Mouse (Mus musculus) hindbrain, embryonic 11.5 days (tissue): Measurements from ENCODE around the gene Magi2. TPM values are rescaled to one million over a fixed set of nuclear protein-coding genes. Genes with fewer than 3 reads are reported as not detected.
A peak's percentile ranks its signal among the peaks of the same experiment; 100 is the strongest.
"Not testable (repeated sequence)": the region's sequence is repeated elsewhere in the genome, so short reads cannot be mapped to it uniquely, and the experiment has no call there.

Experiments
- ATAC-seq: fragments of 200-750 bp; cut with Nextera tagmentation; 2 replicates; pipeline ENCODE4 v1.8.0; 2017; ENCODE audit warnings: mild to moderate bottlenecking, moderate TSS enrichment, moderate library complexity; ENCODE audit not compliant: low FRiP score
- DNase-seq: peaks from one replicate; pipeline ENCODE4 v3.0.0-alpha.2; 2015; ENCODE audit warnings: low spot score
- H3K27ac ChIP-seq: fragments of 300-500 bp; sonication (generic); 2 replicates; pipeline ENCODE4 v1.5.1; 2014; ENCODE audit warnings: mild to moderate bottlenecking, low read depth, low read length
- H3K27me3 ChIP-seq: fragments of 300-500 bp; sonication (generic); 2 replicates; pipeline ENCODE4 v1.6.1; 2014; ENCODE audit warnings: mild to moderate bottlenecking, low read length, moderate library complexity, mixed read lengths; ENCODE audit not compliant: control insufficient read depth, insufficient read depth
- H3K36me3 ChIP-seq: fragments of 300-500 bp; sonication (generic); 2 replicates; pipeline ENCODE4 v1.6.1; 2014; ENCODE audit warnings: mild to moderate bottlenecking, low read length, moderate library complexity, mixed read lengths; ENCODE audit not compliant: control insufficient read depth, insufficient read depth
- H3K4me1 ChIP-seq: fragments of 300-500 bp; sonication (generic); replicated peaks from 2 replicates; pipeline ENCODE4 v1.6.1; 2014; ENCODE audit warnings: low read length, mixed read lengths; ENCODE audit not compliant: control insufficient read depth, insufficient read depth
- H3K4me2 ChIP-seq: fragments of 300-500 bp; sonication (generic); replicated peaks from 2 replicates; pipeline ENCODE4 v1.6.1; 2014; ENCODE audit warnings: mild to moderate bottlenecking, low read depth, low read length
- H3K4me3 ChIP-seq: fragments of 300-500 bp; sonication (generic); 2 replicates; pipeline ENCODE4 v1.5.1; 2014; ENCODE audit warnings: low read depth, low read length
- H3K9ac ChIP-seq: fragments of 300-500 bp; sonication (generic); 2 replicates; pipeline ENCODE4 v1.6.1; 2014; ENCODE audit warnings: low read depth, low read length
- H3K9me3 ChIP-seq: fragments of 300-500 bp; sonication (generic); 2 replicates; pipeline ENCODE4 v1.6.1; 2016; ENCODE audit warnings: low read length; ENCODE audit not compliant: control insufficient read depth
- WGBS: fragments of 180-500 bp; shearing (Covaris S2); extraction: QIAGEN DNeasy Blood & Tissue Kit; methylation state at CpG from one replicate; pipeline ENCODE4 v1.1.7; 2014; 5-methylcytosine and 5-hydroxymethylcytosine counted together
- polyA plus RNA-seq: library from polyadenylated mRNA; unstranded; fragments of >200 nt; fragmentation: Nextera tagmentation; extraction: Ambion mirVana; gene quantifications from 2 replicates; pipeline ENCODE4 v1.2.1, GENCODE M21; 2014

The Magi2 gene
- polyA plus RNA-seq, 1 experiment from 2014 or later = 8.7 TPM

- H3K36me3 ChIP-seq = no peaks in the 10 kb centered on the region
- peak overlapping the region; percentile 80 for H3K4me2 ChIP-seq
- peak; percentile 64 for ATAC-seq
- peak overlapping the region; percentile 98 for H3K27ac ChIP-seq
- H3K9ac ChIP-seq = peak overlapping the region; percentile 91
- H3K4me1 ChIP-seq = no peaks in the 10 kb centered on the region
- H3K4me3 ChIP-seq = peak overlapping the region; percentile 65
- no peaks in the 10 kb centered on the region for H3K27me3 ChIP-seq
- peak; percentile 70 for DNase-seq
- WGBS = 2% methylated on average over 53 of the region's 57 CpGs
- H3K9me3 ChIP-seq = no peaks in the 10 kb centered on the region
These were observed 1475.9 kb downstream of the Magi2 start for GRCm38 (mm10) chr5:20702480-20703303.

- no peaks in the 10 kb centered on the region for H3K4me1 ChIP-seq
- H3K4me2 ChIP-seq = peak overlapping the region; percentile 80; the same call in 1 of the 2 replicates
- H3K4me3 ChIP-seq = no peak overlapping the region
These were observed 1476.5 kb downstream of the Magi2 start for GRCm38 (mm10) chr5:20703304-20703700.

GRCm38 (mm10) chr5:20703971-20704575 is 1477.2 kb downstream of the Magi2 start:
- DNase-seq (no peak), ATAC-seq (no peak)
- Histone ChIP-seq H3K27ac (no peak overlapping the region), H3K4me3 (no peak overlapping the region), H3K4me2 (no peak overlapping the region), H3K36me3 (no peaks in the 10 kb centered on the region), H3K9me3 (no peaks in the 10 kb centered on the region), H3K27me3 (no peaks in the 10 kb centered on the region), H3K9ac (no peak overlapping the region), H3K4me1 (no peaks in the 10 kb centered on the region)
- 80% methylated on average over 13 of the region's 13 CpGs for WGBS

More at GRCm38 (mm10) chr5:20703304-20703700, 1476.5 kb downstream of the Magi2 start:
- Histone ChIP-seq H3K27me3 (no peaks in the 10 kb centered on the region), H3K27ac (no peak overlapping the region), H3K36me3 (no peaks in the 10 kb centered on the region), H3K9me3 (no peaks in the 10 kb centered on the region), H3K9ac (no peak overlapping the region)
- WGBS = 68% methylated on average over 5 of the region's 5 CpGs
- DNase-seq = no peak
- ATAC-seq = no peak

- WGBS = 62% methylated on average over 4 of the region's 4 CpGs
These were observed 1478.0 kb downstream of the Magi2 start for GRCm38 (mm10) chr5:20704886-20705285.

GRCm38 (mm10) chr5:20706322-20707282 is 1479.8 kb downstream of the Magi2 start:
- 84% methylated on average over 9 of the region's 18 CpGs for WGBS
- H3K9me3 ChIP-seq, H3K4me1 ChIP-seq, H3K27ac ChIP-seq, H3K9ac ChIP-seq, DNase-seq, H3K4me2 ChIP-seq, ATAC-seq, H3K27me3 ChIP-seq, H3K4me3 ChIP-seq, H3K36me3 ChIP-seq: not testable (repeated sequence)

More at GRCm38 (mm10) chr5:20704886-20705285, 1478.0 kb downstream of the Magi2 start:
- DNase-seq = no peak
- Histone ChIP-seq H3K27ac (no peak overlapping the region), H3K9ac (no peak overlapping the region), H3K4me2 (no peak overlapping the region), H3K9me3 (no peaks in the 10 kb centered on the region), H3K36me3 (no peaks in the 10 kb centered on the region), H3K4me1 (no peaks in the 10 kb centered on the region), H3K27me3 (no peaks in the 10 kb centered on the region), H3K4me3 (no peak overlapping the region)
- ATAC-seq = no peak

- H3K4me1 ChIP-seq, ATAC-seq, H3K4me3 ChIP-seq, H3K9me3 ChIP-seq, H3K4me2 ChIP-seq, H3K9ac ChIP-seq, DNase-seq, H3K36me3 ChIP-seq, H3K27me3 ChIP-seq, H3K27ac ChIP-seq: not testable (repeated sequence)
- 91% methylated on average over 6 of the region's 6 CpGs for WGBS
These were observed 1484.0 kb downstream of the Magi2 start for GRCm38 (mm10) chr5:20710845-20711244.

GRCm38 (mm10) chr5:20714619-20715018 is 1487.8 kb downstream of the Magi2 start:
- not testable (repeated sequence) for H3K4me3 ChIP-seq, DNase-seq, H3K9ac ChIP-seq, H3K36me3 ChIP-seq, H3K4me1 ChIP-seq, H3K27me3 ChIP-seq, ATAC-seq, H3K9me3 ChIP-seq, H3K4me2 ChIP-seq, H3K27ac ChIP-seq
- WGBS = 82% methylated on average over 1 of the region's 1 CpGs

GRCm38 (mm10) chr5:20715980-20716379 is 1489.1 kb downstream of the Magi2 start:
- not testable (repeated sequence) for H3K4me3 ChIP-seq, H3K4me1 ChIP-seq, H3K27me3 ChIP-seq, H3K36me3 ChIP-seq, DNase-seq, H3K27ac ChIP-seq, H3K4me2 ChIP-seq, H3K9me3 ChIP-seq, H3K9ac ChIP-seq, ATAC-seq
- 91% methylated on average over 6 of the region's 6 CpGs for WGBS
